Mouse (Mus musculus) cerebellum, adult 2 months (tissue): ENCODE data around the gene Acyp2. TPM values are rescaled to one million over a fixed set of nuclear protein-coding genes. Genes with fewer than 3 reads are reported as not detected.

Experiments
- DNase-seq, 2 experiments: peaks; one replicate each; pipeline ENCODE4 v3.0.0; 2021
- H3K27ac ChIP-seq: fragments of 200-500 bp; 2 replicates; pipeline ENCODE4 v1.5.1; 2012; ENCODE audit warnings: low read length, control low read depth, inconsistent platforms; ENCODE audit not compliant: insufficient read depth
- H3K27me3 ChIP-seq: fragments of 200-500 bp; 2 replicates; pipeline ENCODE4 v1.6.1; 2012; ENCODE audit warnings: inconsistent platforms, mild to moderate bottlenecking, low read length, moderate library complexity; ENCODE audit not compliant: control insufficient read depth, insufficient read depth
- H3K4me1 ChIP-seq: fragments of 200-500 bp; 2 replicates; pipeline ENCODE4 v1.6.1; 2011; ENCODE audit warnings: low read length; ENCODE audit not compliant: control insufficient read depth, insufficient read depth
- H3K4me3 ChIP-seq: fragments of 200-500 bp; replicated peaks from 2 replicates; pipeline ENCODE3; 2011; ENCODE audit warnings: mild to moderate bottlenecking, low read depth, low read length, control low read depth; ENCODE audit not compliant: insufficient read depth
- CTCF ChIP-seq: fragments of 200-500 bp; IDR thresholded peaks from 2 replicates; pipeline ENCODE4 v1.5.1; 2011; ENCODE audit warnings: low read depth, mild to moderate bottlenecking, control low read depth, low read length, moderate library complexity, borderline replicate concordance; ENCODE audit not compliant: insufficient read depth
- POLR2A ChIP-seq: fragments of 200-500 bp; IDR thresholded peaks from 2 replicates; pipeline ENCODE4 v1.6.1; 2011; ENCODE audit warnings: low read length, control low read depth, borderline replicate concordance; ENCODE audit not compliant: insufficient read depth
- WGBS: fragments of 180-500 bp; shearing (Covaris S2); methylation state at CpG from one replicate; pipeline ENCODE4 v1.1.7; 2018; 5-methylcytosine and 5-hydroxymethylcytosine counted together
- polyA plus RNA-seq: library from polyadenylated mRNA; depleted of rRNA; stranded (reverse); fragments of >200 nt; gene quantifications from 2 replicates; pipeline ENCODE4 v1.2.3, GENCODE M21; 2012; rRNA removed

Acyp2 gene
- polyA plus RNA-seq, result 75.2 and 75.7 TPM in 2 replicates

DNA sequence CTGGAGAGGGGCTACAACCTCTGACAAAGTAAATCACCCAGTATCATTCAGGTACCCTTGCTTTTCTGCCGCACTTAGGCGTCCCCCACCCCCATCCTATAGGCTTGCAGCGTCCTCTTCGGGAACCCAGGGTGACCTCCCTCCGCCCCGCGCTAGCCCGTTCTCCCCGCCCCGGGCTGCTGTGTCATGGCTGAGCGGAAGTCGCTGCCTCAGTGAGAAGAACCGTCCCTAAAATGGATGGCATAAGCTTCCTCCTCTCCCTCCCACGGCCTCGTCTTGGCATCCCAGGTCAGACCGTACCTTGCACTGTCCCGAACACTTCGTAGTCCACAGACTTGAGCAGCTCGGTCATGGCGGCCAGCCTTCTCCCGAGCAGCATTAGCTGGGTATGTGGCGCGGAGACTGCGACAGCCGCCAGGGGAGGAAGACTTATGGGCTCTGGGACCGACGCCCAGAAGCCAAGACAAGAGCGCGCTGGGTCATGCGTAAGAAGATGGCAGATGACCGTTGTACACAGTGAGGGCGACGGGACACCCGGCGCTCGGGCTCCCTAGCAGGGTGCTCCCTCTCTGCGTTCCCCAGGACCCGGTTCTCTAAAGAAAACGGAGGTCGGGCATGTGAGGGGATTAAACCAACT lies at the start of gene Acyp2:
Gene Acyp2 (minus strand): TSS at position 587 of the 637 bp plus-strand sequence.
- Histone ChIP-seq H3K4me3 (peak within 1 kb of the TSS; percentile 97), H3K27me3 (no peaks in the 10 kb centered on the region), H3K27ac (peak within 1 kb of the TSS; percentile 91), H3K4me1 (no peaks in the 10 kb centered on the region)
- TF ChIP-seq POLR2A (peak; percentile 83), CTCF (peak; percentile 31)
- WGBS, result under 1% methylated on average over 40 of the region's 40 CpGs
- DNase-seq, result peak; percentile 86 to 91

DNA sequence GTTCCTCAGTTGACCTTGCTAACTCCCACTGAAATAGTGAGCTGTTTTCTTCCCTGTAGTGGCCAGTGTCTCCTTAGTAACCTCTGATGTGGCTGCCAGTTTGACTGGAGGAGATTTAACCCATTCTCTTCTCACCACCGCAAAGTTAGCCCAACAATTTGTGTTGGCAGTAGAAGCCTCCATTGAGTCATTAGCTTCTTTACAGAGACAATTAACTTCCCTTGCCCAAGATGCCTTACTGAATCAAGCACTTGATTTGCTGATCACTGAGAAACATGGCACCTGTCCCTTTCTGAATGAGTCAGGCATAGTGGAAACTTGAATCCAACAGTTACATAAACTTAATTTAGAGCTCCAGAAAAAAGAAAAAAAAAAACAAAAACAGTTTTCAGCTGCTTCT lies 40.0 kb upstream of the Acyp2 start:
- DNase-seq, result no peak
- no peak overlapping the region for H3K4me3 ChIP-seq
- H3K4me1 ChIP-seq, result no peaks in the 10 kb centered on the region
- 32% methylated on average over 1 of the region's 1 CpGs for WGBS
- no peak overlapping the region for H3K27ac ChIP-seq
- TF ChIP-seq CTCF, result no peak
- no peak for TF ChIP-seq POLR2A
- no peaks in the 10 kb centered on the region for H3K27me3 ChIP-seq

DNA sequence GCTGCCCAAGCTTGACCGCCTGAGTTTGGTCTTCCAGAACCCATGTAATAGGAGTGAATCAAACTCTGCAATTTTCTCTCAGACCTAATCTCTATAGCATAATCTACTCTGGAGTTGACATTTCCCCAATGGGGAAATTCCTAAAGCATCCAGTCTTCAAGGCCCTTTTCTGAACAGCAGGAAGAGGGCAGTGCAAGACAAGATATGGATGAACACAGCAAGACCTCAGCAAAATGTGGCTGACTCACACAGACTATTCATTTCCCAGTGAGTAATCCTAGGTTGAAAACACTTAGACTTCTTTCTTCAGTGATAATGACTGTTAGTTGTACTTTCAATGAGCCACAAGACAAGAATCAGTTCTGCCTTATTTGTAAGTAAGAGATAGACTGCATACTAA lies 26.7 kb upstream of the Acyp2 start:
- H3K27ac ChIP-seq, result no peak overlapping the region
- TF ChIP-seq POLR2A (no peak), CTCF (peak; percentile 54; the same call in 1 of the 2 replicates)
- DNase-seq, result peak; percentile 25 to 50
- 91% methylated on average over 1 of the region's 1 CpGs for WGBS
- no peak overlapping the region for H3K4me3 ChIP-seq
- no peaks in the 10 kb centered on the region for H3K27me3 ChIP-seq
- H3K4me1 ChIP-seq, result no peaks in the 10 kb centered on the region

DNA sequence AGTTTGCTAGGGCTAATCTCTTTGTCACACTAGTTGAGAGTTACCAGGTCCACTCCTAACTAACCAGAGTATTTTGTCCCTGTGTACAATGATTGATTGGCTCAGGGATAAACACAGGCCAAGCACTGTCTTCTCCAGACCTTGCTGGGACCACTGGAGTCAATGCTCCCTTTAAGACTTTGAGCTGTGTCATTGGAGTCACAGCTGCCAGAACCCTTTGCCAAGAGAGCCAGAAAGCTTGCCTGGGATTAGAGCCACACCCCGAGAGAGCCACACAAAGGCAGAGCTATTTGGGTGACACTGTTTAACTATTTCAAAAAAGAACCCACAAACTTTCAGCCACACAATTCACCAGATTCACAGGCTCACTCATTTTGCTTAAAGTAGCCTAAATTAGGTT lies 23.3 kb upstream of the Acyp2 start:
- H3K27ac ChIP-seq, result no peak overlapping the region
- H3K4me3 ChIP-seq, result no peak overlapping the region
- DNase-seq, result no peak
- WGBS, result 8% methylated on average over 1 of the region's 1 CpGs
- no peaks in the 10 kb centered on the region for H3K27me3 ChIP-seq
- TF ChIP-seq POLR2A, result no peak
- TF ChIP-seq CTCF, result no peak
- no peaks in the 10 kb centered on the region for H3K4me1 ChIP-seq

DNA sequence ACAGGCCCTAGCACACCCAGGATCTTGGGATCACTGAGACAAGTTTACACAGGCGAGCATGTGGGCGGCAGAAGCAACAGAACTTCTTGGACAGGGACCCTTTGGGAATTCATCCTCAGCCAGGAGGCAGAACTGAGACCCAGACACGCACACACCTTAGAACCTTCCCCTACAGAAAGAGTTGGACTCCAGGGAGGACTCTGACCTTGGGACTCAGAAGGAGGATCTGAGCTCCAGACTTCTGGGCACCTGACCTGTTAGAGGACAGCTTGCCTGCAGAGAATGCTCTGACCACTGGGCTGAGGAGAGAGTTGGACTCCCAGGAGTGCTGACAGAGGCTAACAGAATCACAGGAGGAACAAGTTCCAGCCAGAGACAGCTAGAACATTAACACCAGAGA lies 13.6 kb upstream of the Acyp2 start:
- 81% methylated on average over 3 of the region's 3 CpGs for WGBS

DNA sequence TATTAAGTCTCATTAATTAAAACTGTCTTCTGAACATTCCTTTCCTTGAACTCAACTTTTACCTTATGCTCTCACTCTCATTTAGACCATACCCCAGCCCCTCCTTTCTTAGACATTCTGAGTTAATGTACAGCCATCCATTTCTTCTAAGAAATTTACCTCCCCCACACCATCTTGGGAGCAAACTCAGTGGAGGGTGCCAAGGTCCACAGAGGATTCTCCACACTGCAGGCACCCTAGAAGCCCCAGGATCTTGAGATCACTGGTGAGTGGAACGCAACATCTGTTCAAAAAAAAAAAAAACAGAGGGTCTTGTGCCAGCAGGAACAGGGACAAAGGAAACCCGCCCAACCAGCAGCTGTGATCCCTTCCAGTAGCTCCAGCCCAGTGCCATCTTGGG lies 13.2 kb upstream of the Acyp2 start:
- DNase-seq, result no peak
- H3K4me1 ChIP-seq, result no peaks in the 10 kb centered on the region
- no peak for TF ChIP-seq CTCF
- TF ChIP-seq POLR2A, result no peak
- no peaks in the 10 kb centered on the region for H3K27me3 ChIP-seq
- no peak overlapping the region for H3K4me3 ChIP-seq
- no peak overlapping the region for H3K27ac ChIP-seq
- WGBS, result 53% methylated on average over 2 of the region's 2 CpGs

More for the DNA sequence above, 13.6 kb upstream of the Acyp2 start:
- Histone ChIP-seq H3K27me3 (no peaks in the 10 kb centered on the region), H3K27ac (no peak overlapping the region), H3K4me3 (no peak overlapping the region), H3K4me1 (no peaks in the 10 kb centered on the region)
- TF ChIP-seq CTCF (no peak), POLR2A (no peak)
- no peak for DNase-seq

DNA sequence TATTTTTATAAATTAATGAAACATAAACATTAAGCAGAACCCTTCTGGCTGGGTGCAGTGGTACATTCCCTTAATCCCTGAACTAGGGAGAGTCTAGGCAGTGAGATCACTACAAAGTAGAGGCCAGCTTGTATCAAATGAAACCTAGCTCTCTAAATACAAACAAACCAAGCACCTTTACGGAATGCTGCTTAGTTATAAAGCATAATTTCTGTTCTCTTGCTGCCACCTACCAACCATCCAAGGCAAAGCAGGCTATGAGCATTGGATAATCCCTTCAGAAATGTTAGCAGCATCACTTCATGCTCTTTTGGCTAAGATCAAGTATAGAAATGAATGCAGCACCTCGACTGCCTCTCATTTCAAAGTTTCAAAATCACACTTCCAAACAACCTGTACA lies 7.7 kb upstream of the Acyp2 start:
- DNase-seq, result peak; percentile 49 to 58
- Histone ChIP-seq H3K4me1 (no peaks in the 10 kb centered on the region), H3K4me3 (no peak overlapping the region), H3K27me3 (no peaks in the 10 kb centered on the region), H3K27ac (no peak overlapping the region)
- TF ChIP-seq CTCF, result peak; percentile 42; the same call in 1 of the 2 replicates
- no peak for TF ChIP-seq POLR2A
- WGBS, result 14% methylated on average over 2 of the region's 2 CpGs

DNA sequence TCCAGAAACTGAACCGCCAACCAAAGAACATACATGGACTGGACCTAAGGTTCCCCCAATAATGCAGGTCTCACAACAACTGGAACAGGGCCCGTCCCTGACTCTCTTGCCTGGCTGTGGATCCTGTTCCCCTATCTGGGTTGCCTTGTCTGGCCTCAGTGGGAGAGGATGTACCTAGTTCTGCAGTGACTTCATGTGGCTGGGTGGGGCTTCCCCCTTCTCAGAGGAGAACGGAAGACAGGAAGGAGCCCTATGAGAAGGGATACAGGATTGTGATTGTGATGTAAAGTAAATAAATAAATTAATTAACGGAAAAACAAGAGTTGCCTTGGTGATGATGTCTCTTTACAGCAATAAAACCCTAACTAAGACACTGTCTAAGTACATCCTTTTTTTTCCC lies 6.7 kb upstream of the Acyp2 start:
- WGBS, result 96% methylated on average over 4 of the region's 4 CpGs
- no peak overlapping the region for H3K27ac ChIP-seq
- DNase-seq, result no peak
- H3K27me3 ChIP-seq, result no peaks in the 10 kb centered on the region
- no peaks in the 10 kb centered on the region for H3K4me1 ChIP-seq
- no peak for TF ChIP-seq CTCF
- TF ChIP-seq POLR2A, result no peak
- H3K4me3 ChIP-seq, result no peak overlapping the region
